ENCODE assay signal across 17 mouse cellular contexts in genomic region chr9:119664109-119664508, GRCm38 (mm10). TPM values are rescaled to one million over a fixed set of nuclear protein-coding genes. Genes with fewer than 3 reads are reported as not detected.
DNase-seq lines count a peak whose midpoint lies in the region; ATAC-seq and TF ChIP-seq lines count a peak whose summit lies in the region.
"Had no signal": no experiment of that assay in that cellular context is flagged by ENCODE, and none has a peak within 500 bp of the region (broad histone marks: within the 10 kb centered on the region; RNA-seq: fewer than 3 reads in every experiment).

No protein-coding gene starts in this region.

- no peak overlapping the region for H3K4me2 ChIP-seq in lung, embryonic 14.5 days
- no peak overlapping the region for H3K4me2 ChIP-seq in lung, postnatal 0 days (replicated peaks; ENCODE audit: low read depth, low read length)
- H3K4me2 ChIP-seq: liver, embryonic 12.5 days; neural tube, embryonic 12.5 days; stomach, embryonic 15.5 days had no signal

- TF ChIP-seq EP300 in lung, postnatal 0 days (IDR thresholded peaks at IDR 0.05) = no peak

- peak; percentile 9 for DNase-seq in adrenal gland, postnatal 10 days
- DNase-seq in adrenal gland, postnatal 25 days = no peak
- peak; percentile 31 for DNase-seq in lung, embryonic 14.5 days
- DNase-seq in lung, postnatal 0 days (ENCODE audit: low spot score) = no peak
- peak; percentile 43 for DNase-seq in embryo, embryonic 10 days (ENCODE audit: low spot score)
- peak; percentile 38 for DNase-seq in mesoderm, embryonic 11.5 days (ENCODE audit: low read depth, low spot score)
- no peak for DNase-seq in right cerebral cortex, postnatal 4 days
- DNase-seq: cerebellum, postnatal 36 days; gastrocnemius, postnatal 25 days; right cerebral cortex, postnatal 14 days had no signal

- TF ChIP-seq CTCF in lung, embryonic 14.5 days (IDR thresholded peaks at IDR 0.05; ENCODE audit: low read depth) = peak; percentile 1; the same call in 1 of the 2 replicates
- no peak for TF ChIP-seq CTCF in lung, postnatal 0 days (IDR thresholded peaks at IDR 0.05)

- H3K9ac ChIP-seq in lung, embryonic 14.5 days = no peak overlapping the region
- H3K9ac ChIP-seq in lung, postnatal 0 days (replicated peaks; ENCODE audit: low read depth) = no peak overlapping the region
- H3K9ac ChIP-seq: liver, embryonic 12.5 days; neural tube, embryonic 12.5 days; stomach, embryonic 15.5 days had no signal

- H3K4me3 ChIP-seq in lung, embryonic 14.5 days (ENCODE audit: low read depth, low read length) = no peak overlapping the region
- no peak overlapping the region for H3K4me3 ChIP-seq in lung, postnatal 0 days (ENCODE audit: low read depth, low read length)
- H3K4me3 ChIP-seq: forebrain, embryonic 10.5 days; liver, embryonic 12.5 days; neural tube, embryonic 12.5 days; stomach, embryonic 15.5 days had no signal

- ATAC-seq in lung, embryonic 14.5 days (ENCODE audit: insufficient read depth) = no peak
- ATAC-seq in lung, postnatal 0 days = no peak
- no peak for ATAC-seq in activated CD4-positive, CD25-positive, alpha-beta regulatory T cell, adult 4 months
- ATAC-seq: liver, embryonic 12.5 days had no signal

- H3K4me1 ChIP-seq in lung, embryonic 14.5 days (ENCODE audit: insufficient read depth) = no peaks in the 10 kb centered on the region
- no peaks in the 10 kb centered on the region for H3K4me1 ChIP-seq in lung, postnatal 0 days (ENCODE audit: insufficient read depth, low read depth, low read length)
- H3K4me1 ChIP-seq: liver, embryonic 12.5 days; neural tube, embryonic 12.5 days; stomach, embryonic 15.5 days had no signal

- H3K36me3 ChIP-seq in lung, embryonic 14.5 days (ENCODE audit: insufficient read depth) = no peaks in the 10 kb centered on the region
- H3K36me3 ChIP-seq in lung, postnatal 0 days (ENCODE audit: insufficient read depth, low read length) = no peaks in the 10 kb centered on the region
- H3K36me3 ChIP-seq: forebrain, embryonic 10.5 days; liver, embryonic 12.5 days; neural tube, embryonic 12.5 days; stomach, embryonic 15.5 days had no signal

- H3K27ac ChIP-seq in lung, embryonic 14.5 days (ENCODE audit: low read depth) = no peak overlapping the region
- H3K27ac ChIP-seq in lung, postnatal 0 days (ENCODE audit: low read length) = no peak overlapping the region
- H3K27ac ChIP-seq: forebrain, embryonic 10.5 days; liver, embryonic 12.5 days; macrophage; neural tube, embryonic 12.5 days; stomach, embryonic 15.5 days had no signal

- no peaks in the 10 kb centered on the region for H3K27me3 ChIP-seq in lung, embryonic 14.5 days (ENCODE audit: insufficient read depth, low read length)
- no peaks in the 10 kb centered on the region for H3K27me3 ChIP-seq in lung, postnatal 0 days (replicated peaks; ENCODE audit: insufficient read depth, low read length)
- H3K27me3 ChIP-seq: liver, embryonic 12.5 days; neural tube, embryonic 12.5 days; stomach, embryonic 15.5 days had no signal

- WGBS in lung, embryonic 14.5 days = 42% methylated on average over 1 of the region's 1 CpGs
- WGBS in lung, postnatal 0 days = 68% methylated on average over 1 of the region's 1 CpGs

- H3K9me3 ChIP-seq in lung, embryonic 14.5 days (ENCODE audit: low read depth, low read length) = no peaks in the 10 kb centered on the region
- no peaks in the 10 kb centered on the region for H3K9me3 ChIP-seq in lung, postnatal 0 days (ENCODE audit: low read length)
- H3K9me3 ChIP-seq: forebrain, embryonic 10.5 days; liver, embryonic 12.5 days; neural tube, embryonic 12.5 days; stomach, embryonic 15.5 days had no signal

RNA-seq across cellular contexts. Expression of gene Scn10a, which starts 55.0 kb away (rescaled TPM):
- total RNA-seq in adrenal gland, postnatal 10 days (2021) = not detected
- total RNA-seq in adrenal gland, postnatal 25 days (2021) = not detected in 2 replicates
- polyA plus RNA-seq in lung, embryonic 14.5 days (2014; fragmentation: Nextera tagmentation; extraction: Ambion mirVana) = 0.05 TPM in 1 of 2 replicates, not detected in the other
- polyA plus RNA-seq in lung, postnatal 0 days (2015; fragmentation: Nextera tagmentation; extraction: Ambion mirVana) = 0.02 TPM in 2 replicates
- polyA plus RNA-seq in activated CD4-positive, CD25-positive, alpha-beta regulatory T cell, adult 4 months (2017; shearing (Covaris generic)) = not detected
- total RNA-seq: gastrocnemius, postnatal 25 days; hematopoietic stem cell, adult 5-6 weeks had no signal
- polyA plus RNA-seq: forebrain, embryonic 10.5 days; macrophage; stomach, embryonic 15.5 days had no signal

Comparison
In these comparisons a context has a peak if more than half of its experiments do, and no peak if none do; other contexts are left out.
1. DNase-seq: peak in adrenal gland, postnatal 10 days (single experiment), lung, embryonic 14.5 days (single experiment), embryo, embryonic 10 days (single experiment) and mesoderm, embryonic 11.5 days (single experiment); none in adrenal gland, postnatal 25 days (single experiment), lung, postnatal 0 days (single experiment) and right cerebral cortex, postnatal 4 days (single experiment).